Mouse (Mus musculus): ENCODE results near the gene Acot10.
"Not testable (repeated sequence)": the region's sequence is repeated elsewhere in the genome, so short reads cannot be mapped to it uniquely, and the experiment has no call there.

Gene Acot10

GRCm38 (mm10) chr15:20666650-20667049, at the start of gene Acot10:
Gene Acot10 (minus strand): TSS chr15:20666750.
- no peak for DNase-seq

GRCm38 (mm10) chr15:20711859-20712258, 45.3 kb upstream of the Acot10 start:
- no peak for DNase-seq

- no peak for DNase-seq
Observed at GRCm38 (mm10) chr15:20696229-20696628, 29.7 kb upstream of the Acot10 start.

- DNase-seq = no peak
Observed at GRCm38 (mm10) chr15:20684200-20684599, 17.6 kb upstream of the Acot10 start.

- DNase-seq = no peak
Observed at GRCm38 (mm10) chr15:20682719-20683118, 16.2 kb upstream of the Acot10 start.

- not testable (repeated sequence) for DNase-seq
Observed at GRCm38 (mm10) chr15:20669507-20669906, 3.0 kb upstream of the Acot10 start.

- DNase-seq = no peak
Observed at GRCm38 (mm10) chr15:20667989-20668388, 1.4 kb upstream of the Acot10 start.

GRCm38 (mm10) chr15:20667350-20667749, 800 bp upstream of the Acot10 start:
- DNase-seq = no peak

GRCm38 (mm10) chr15:20660221-20660620, 6.3 kb downstream of the Acot10 start:
- peak; percentile 21 for DNase-seq

- DNase-seq = no peak
Observed at GRCm38 (mm10) chr15:20642905-20643414, 23.6 kb downstream of the Acot10 start.

- no peak for DNase-seq
Observed at GRCm38 (mm10) chr15:20639155-20639554, 27.4 kb downstream of the Acot10 start.

GRCm38 (mm10) chr15:20634593-20634992, 32.0 kb downstream of the Acot10 start:
- no peak for DNase-seq
